Mouse (Mus musculus) lung, adult 2 months (tissue): ENCODE measurements around the gene Asb15.

Experiments
- CTCF ChIP-seq: fragments of 200-500 bp; IDR thresholded peaks from 2 replicates; pipeline ENCODE4 v1.5.1; 2011; ENCODE audit warnings: mild to moderate bottlenecking, low read length, control low read depth; ENCODE audit not compliant: insufficient read depth
- POLR2A ChIP-seq: fragments of 200-500 bp; IDR thresholded peaks from 2 replicates; pipeline ENCODE4 v1.6.1; 2011; ENCODE audit warnings: low read depth, mild to moderate bottlenecking, control low read depth, low read length, borderline replicate concordance; ENCODE audit errors: extremely low read depth

DNA sequence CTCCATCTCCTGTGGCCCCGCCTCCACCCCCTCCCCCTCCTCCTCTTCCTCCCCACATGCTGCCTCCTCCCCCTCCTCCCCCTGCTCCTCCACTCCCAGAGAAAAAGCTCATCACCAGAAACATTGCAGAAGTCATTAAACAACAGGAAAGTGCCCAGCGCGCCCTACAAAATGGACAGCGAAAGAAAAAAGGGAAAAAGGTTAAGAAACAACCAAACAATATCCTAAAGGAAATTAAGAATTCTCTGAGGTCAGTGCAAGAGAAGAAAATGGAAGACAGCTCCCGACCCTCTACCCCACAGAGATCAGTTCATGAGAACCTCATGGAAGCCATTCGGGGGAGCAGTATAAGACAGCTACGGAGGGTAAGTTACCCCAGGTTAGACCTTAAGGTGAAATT is 76.3 kb downstream of the Asb15 start:
- TF ChIP-seq POLR2A (no peak), CTCF (no peak)
